Mouse (Mus musculus): ENCODE measurements at regions not wholly inside any gene's neighbourhood (a gene's known extent, or its start where the extent isn't known, plus 50 kb on each side); places are given as distances from the start of the nearest gene placed in this dataset.

DNA sequence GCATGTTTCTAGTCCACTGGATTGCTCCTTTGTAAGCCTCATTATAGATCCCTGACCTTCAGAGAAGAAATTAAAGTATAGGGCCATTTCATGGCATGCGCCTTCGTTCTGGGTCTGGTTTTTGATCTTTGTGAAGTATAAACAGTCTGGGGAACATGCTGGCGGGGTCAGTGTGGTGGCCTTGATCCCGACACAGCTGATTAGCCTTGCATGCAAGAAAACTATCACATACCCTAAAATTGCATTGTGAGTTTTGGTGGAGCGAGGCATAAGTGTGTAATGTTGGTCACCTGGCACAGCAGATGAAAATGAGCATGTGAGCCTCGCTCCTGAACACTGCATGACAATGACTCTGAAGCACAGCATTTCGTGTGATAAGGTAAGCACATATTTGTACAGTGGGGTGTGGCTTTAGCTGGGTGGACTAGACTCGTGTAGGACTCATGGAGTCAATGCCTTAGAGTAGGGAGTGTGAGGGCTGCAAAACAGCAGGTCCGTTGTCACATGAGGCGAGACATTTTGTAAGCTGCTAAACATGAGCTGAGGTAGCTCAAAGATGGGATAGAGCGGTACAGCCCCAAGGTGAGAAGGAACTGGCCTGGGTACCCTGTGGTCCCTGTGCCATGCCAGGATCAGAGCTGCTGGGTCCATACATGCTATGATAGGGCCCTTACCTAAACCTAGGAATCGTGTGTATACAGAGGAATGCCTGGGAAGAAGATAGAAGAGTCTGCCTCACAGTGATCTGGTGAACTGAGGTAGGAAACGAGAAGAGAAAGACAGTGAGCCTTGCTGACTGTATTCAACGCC, 601.4 kb upstream of the 4930452B06Rik start:
- TF ChIP-seq CTCF (IDR thresholded peaks at IDR 0.05; ENCODE audit: low read depth) (no peak), EP300 (IDR thresholded peaks at IDR 0.05; ENCODE audit: low read depth) (no peak)
